Mouse (Mus musculus): ENCODE measurements around the gene Lzts2.

Gene Lzts2

DNA sequence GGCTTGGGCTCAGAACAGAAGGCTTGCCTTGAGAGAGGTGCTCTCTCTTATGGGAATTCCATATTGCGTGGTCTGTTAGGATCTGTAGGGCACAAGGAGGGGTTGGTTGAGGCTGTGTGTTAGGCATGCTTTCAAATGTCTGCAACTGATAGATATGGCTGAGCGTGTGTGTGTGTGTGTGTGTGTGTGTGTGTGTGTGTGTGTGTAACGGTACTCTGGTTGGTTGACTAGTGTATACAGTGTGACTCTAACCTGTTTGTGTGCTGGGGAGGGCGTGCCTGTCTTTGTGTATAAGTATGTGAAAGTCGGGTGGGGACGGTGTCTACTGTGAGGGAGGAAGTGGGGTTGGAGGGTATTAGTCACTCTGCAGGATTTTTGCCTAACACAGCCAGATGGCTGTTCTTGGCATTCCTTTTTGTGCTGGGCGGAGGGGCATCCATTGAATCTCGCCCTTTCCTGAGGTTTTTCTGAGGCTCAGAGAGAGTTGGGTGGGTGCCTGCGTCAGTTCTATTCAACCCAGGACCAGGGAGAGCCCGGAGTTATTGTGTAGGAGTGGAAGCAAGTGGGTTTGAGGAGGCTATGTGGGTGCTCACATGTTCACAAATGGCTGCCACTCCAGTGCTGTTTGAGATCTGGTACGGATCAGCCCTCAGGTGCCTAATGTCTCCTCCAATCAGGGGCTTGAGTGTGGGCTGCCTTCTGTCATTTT is 33.9 kb downstream of the Lzts2 start:
- CTCF ChIA-PET: interaction anchor here (0.8 to 1.6 kb wide), 3 partner anchors 10 to 21 kb away, joined by 4 to 7 read pairs (median 6); no protein-coding TSS in a partner anchor

DNA sequence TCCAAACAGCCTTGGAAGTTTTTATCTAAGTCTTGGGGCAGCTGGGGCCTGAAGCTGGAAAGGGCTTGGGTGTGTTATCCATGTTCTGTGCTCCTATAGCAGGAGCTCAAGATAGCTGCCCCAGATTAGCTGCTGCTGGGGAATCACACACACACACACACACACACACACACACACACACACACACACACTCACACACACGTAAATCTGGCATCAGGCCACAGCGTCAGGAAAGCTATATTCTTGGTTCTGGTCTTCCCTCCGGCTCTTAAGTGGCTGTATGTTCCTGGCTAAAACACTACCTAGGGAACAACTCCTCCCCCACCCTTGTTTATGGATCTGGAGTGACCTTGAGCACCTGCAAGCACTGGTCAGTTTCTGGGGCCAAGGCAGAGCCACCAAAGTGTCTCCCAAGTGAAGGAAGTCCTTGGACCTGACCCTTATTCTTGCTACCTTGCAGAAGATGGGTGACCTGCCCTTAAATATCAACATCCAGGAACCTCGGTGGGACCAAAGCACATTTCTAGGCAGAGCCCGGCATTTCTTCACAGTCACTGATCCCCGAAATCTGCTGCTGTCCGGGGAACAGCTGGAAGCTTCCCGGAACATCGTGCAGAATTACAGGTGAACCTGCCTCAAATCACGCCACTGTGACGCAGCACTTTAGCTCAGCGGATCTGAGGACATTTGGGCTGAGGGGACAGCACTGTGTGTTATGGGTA is 34.6 kb downstream of the Lzts2 start:
- CTCF ChIA-PET: no interaction called here

- CTCF ChIA-PET: no interaction called here
Measured at GRCm38 (mm10) chr19:45049523-45049922, 35.3 kb downstream of the Lzts2 start.

GRCm38 (mm10) chr19:45053451-45053850 is 39.2 kb downstream of the Lzts2 start:
- CTCF ChIA-PET: no interaction called here

DNA sequence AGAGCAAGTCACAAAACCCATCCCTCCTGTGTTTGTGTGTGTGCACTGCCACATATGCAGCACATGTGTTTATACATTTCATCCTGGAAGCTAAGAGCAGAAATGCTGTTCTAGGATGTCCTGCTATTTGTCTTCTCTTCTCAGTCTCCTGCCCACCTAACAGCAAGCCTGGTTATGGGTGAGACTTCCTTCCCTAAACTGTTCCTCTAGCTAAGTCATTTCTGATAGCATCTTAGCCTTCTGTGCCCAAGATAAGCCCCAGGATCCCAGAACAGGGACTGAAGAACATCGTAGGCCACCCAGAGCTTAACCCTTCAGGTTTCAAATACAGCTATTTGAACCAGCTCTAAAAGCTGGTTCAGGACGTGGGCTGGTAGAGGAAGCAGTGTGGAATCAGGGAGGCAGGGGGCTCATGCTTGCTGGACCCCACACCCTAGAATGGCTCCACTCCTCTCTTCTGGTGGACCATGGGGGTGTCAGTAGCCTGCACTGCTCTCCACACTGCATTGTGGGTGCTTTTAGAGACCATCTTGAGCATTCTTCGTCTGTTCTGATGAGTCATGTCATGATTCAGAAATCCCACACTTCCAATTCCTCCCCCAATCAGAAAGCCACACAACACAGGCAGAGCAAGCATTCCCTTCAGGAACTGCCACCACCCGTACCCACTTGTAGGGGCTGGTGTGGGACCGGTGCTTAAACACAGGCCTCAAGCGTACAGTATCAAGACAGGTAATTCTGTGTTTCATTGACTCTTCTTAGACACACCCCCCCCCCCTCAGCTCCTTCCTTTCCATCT is 40.9 kb downstream of the Lzts2 start:
- CTCF ChIA-PET: interaction anchor here (0.6 kb wide), 3 partner anchors 38 to 1550 kb away, joined by 3 to 4 read pairs (median 3); no protein-coding TSS in a partner anchor

- CTCF ChIA-PET: interaction anchor here (0.8 kb wide), 1 partner anchor 13 kb away, joined by 3 read pairs; no protein-coding TSS in a partner anchor
Measured at GRCm38 (mm10) chr19:45056364-45056763, 42.1 kb downstream of the Lzts2 start.

DNA sequence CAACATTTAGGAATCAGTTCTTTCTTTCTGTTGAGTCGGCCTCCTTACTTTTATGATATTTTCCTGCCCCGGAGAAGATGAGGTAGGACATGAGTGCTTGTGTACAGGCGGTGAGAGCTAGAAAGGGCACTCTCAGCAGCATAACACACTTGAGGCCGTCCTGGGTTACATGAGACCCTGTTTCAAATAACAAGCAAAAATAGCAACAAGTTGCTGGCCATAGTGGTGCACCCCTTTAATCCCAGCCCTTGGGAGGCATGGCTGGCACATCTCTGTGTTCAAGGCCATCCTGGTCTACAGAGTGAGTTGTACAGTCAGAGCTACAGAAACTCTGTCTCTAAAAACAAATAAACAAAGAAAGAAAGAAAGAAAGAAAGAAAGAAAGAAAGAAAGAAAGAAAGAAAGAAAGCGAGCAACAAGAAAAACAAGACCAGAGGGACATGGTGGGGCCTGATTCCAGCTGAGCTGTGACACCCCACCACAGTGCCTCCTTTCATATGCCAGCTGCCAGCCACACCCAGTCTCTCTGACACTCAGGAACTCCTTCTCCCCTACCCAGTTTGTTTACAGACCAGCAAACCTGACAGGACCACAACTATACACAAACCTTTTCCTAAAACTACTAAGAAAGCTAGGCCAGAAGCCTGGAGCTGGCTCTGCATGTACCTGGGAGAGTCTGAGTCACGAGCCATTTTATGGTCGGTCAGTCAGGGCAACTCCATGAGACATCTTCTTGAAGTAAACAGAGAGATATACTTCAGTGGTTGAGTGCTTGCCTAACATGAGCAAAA is 42.9 kb downstream of the Lzts2 start:
- CTCF ChIA-PET: interaction anchor here (0.5 to 2.4 kb wide), 8 partner anchors 10 to 706 kb away, joined by 3 to 9 read pairs (median 4); partner anchors contain the start of genes Kazald1, Sfxn3 and Twnk

DNA sequence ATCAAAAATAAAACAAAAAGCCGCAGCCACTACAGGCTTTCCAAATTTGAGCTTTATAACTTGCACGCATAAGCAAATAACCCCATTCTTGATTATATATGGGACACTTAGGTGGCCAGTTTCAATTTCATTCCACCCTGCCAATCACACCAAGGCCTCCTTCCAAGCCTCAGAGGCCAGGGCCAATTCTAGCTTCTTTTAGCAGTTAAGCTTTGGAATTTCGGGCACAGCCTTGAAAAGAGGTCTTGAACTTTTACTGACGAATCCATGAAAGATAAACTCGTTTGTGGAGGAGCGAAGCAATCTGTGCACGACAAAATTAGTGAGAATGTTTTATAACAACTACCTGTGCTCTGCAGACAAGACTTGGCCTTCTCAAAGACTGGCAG is 43.5 kb downstream of the Lzts2 start:
- CTCF ChIA-PET: interaction anchor here (1.0 to 2.4 kb wide), 5 partner anchors 10 to 52 kb away, joined by 3 to 9 read pairs (median 3); partner anchors contain the start of genes Kazald1, Sfxn3 and Twnk

- CTCF ChIA-PET: interaction anchor here (0.7 to 2.4 kb wide), 6 partner anchors 11 to 84 kb away, joined by 3 to 9 read pairs (median 4); partner anchors contain the start of genes Kazald1, Sfxn3 and Twnk
Measured at GRCm38 (mm10) chr19:45058113-45058839, 44.1 kb downstream of the Lzts2 start.

DNA sequence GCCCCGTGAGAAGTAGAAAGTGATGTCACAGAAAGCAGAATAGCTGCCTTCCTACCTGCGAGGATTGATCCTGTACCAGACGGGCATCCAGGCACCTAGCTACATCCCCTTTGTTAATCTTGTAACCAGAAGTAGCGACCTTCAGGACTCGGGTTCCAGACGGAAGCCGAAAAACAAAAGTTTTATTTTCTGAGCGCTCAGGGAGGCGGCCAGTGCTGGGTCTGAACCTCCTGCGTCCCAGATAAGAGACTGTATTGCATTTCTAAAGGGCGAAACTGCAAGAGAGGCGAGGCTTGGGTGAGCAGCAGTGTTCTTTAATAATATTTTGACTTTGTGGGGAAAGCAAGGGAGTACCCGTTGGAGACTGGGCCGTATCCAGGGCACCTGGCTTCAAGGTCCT is 44.6 kb downstream of the Lzts2 start:
- CTCF ChIA-PET: interaction anchor here (0.7 to 2.4 kb wide), 2 partner anchors 16 to 85 kb away, joined by 4 to 9 read pairs; partner anchors contain the start of gene Kazald1

DNA sequence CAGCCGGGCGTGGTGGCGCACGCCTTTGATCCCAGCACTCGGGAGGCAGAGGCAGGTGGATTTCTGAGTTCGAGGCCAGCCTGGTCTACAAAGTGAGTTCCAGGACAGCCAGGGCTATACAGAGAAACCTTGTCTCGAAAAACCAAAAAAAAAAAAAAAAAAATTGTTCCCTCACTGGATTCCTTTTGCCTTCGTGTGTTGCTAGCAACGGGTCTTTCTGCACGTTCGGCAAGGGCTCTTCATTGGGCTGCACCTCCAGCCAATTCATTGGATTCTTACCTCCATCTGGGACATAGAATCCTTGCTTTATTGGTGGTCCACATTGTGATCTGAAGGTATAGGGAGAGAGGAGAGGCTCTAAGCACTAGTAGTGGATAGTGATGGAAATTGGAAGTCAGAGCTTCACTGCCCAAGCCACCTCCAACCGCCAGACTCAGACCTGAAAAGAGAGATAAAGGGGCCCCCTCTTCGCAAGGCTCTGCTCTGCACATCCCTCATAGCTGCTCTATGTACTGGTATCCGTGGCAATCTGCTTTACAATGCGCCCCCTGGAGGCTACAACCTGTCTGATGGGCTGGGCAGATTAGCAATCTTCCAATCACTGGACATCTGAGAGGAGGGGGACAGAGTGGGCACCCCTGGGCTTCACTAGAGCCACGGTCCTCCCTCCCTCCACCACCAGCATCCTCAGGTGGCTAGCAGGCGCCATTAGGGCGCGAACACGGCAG is 49.5 kb downstream of the Lzts2 start:
- CTCF ChIA-PET: interaction anchor here (0.7 kb wide), 1 partner anchor 159 kb away, joined by 5 read pairs; no protein-coding TSS in a partner anchor

DNA sequence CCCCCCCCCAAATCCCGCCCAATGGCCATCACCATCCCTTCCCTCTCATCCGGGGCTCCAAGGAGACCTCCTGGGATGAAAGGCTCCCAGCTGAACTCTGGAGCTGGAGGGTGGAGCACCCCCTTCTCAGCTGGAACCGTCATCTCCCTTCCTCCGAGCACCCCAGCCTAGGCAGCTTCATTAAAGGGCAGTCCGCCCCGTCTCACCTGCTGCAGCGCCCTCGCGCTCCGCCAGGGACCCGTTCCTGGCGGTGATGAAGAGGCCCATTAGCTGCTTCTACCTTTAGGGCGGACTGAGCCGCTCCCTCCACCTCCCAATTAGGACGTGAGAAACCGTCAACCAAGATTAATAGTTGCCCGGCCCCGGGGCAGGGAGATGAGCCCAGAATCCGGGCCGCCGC is 51.0 kb downstream of the Lzts2 start:
- CTCF ChIA-PET: interaction anchor here (0.9 kb wide), 1 partner anchor 16 kb away, joined by 3 read pairs; no protein-coding TSS in a partner anchor

- CTCF ChIA-PET: no interaction called here
Measured at GRCm38 (mm10) chr19:45067170-45067569, 53.0 kb downstream of the Lzts2 start.

GRCm38 (mm10) chr19:45067758-45068510 is 53.7 kb downstream of the Lzts2 start:
- CTCF ChIA-PET: no interaction called here

DNA sequence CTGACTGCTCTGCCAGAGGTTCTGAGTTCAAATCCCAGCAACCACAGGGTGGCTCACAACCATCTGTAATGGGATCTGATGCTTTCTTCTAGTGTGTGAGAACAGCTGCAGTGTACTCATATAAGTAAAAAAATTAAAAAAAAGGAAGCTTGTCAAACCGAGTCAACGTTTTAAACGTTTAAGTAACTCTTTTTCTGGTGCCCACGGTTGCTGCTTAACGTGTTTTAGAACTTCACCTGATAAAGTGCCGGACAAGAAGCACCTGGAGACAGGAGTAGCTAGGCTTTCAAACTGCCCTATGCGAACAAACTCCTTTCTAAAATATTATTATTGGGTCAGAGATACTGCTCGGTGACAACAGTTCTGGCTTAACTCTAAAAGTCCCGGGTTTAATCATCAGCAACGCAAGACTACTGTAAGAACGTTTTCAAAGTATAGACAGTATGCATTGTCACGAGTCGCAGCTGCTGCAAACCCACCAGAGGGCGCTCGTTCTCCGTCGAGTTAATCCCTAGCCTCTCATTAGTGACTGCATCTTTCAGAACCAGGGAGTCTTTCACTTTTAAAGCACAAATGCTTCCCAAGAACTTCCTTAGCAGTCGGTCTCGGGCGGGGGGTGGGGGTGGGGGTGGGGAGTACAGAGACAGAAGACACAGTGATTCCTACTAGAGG is 59.8 kb downstream of the Lzts2 start:
- CTCF ChIA-PET: interaction anchor here (0.6 to 2.3 kb wide), 2 partner anchors 16 to 1616 kb away, joined by 6 to 9 read pairs; no protein-coding TSS in a partner anchor

DNA sequence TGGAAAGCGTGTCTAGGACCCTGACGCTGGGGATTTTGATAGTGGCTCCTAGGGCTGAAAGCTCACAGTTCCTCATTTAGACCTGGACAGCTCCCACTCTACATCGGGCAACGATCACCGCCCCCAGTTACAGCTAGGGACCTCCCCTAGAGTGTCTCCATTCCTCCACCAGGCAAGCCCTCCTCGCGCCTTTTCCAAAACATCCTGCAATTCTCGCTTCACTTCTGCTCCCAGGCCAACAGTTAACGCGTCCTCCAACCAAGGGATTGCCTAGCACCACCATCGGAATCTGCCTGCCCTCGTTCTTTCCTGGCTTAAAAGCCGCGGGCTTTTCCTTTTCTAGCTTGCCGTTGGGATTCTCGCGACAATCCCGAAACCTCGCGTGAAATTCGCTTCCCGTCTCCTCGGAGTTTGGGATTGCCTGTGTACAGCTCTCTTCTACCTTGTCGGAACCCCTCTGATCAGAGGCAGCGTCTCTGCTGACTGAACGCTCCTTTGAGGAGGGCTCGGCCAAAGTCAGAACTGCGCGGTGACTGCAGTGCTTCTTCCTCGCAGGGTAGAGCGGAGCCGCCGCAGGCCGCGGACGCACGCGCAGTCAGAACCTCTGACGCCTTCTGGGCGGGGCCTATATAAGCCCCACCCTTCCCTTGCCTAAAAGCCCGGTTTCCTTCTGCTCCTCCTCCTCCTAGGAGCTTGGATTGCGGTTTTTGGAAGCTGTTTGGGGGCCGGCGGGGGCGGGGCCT is 60.5 kb downstream of the Lzts2 start, which contains the start of gene Kazald1:
TSS of gene Kazald1 (plus strand) at position 662 of the 743 bp plus-strand sequence.
- CTCF ChIA-PET: interaction anchor here (0.6 to 2.3 kb wide), 4 partner anchors 17 to 1616 kb away, joined by 3 to 9 read pairs (median 5); partner anchors contain the start of gene Twnk

Measured in spleen, embryonic (tissue).